Mouse (Mus musculus): Measurements from ENCODE around the gene Mdc1. TPM values are rescaled to one million over a fixed set of nuclear protein-coding genes. Genes with fewer than 3 reads are reported as not detected.
A peak's percentile ranks its signal among the peaks of the same experiment; 100 is the strongest.

Gene Mdc1
- polyA plus RNA-seq, 1 experiment from 2014 or later: 16.1 TPM

- H3K4me3 ChIP-seq (ENCODE audit: control insufficient read depth in 1 of 2, insufficient read depth in 1 of 2, low read depth in 1 of 2, low read length in 2 of 2): peak overlapping the region; percentile 22 to 68; a peak in 3 of 4 replicates
- ATAC-seq (ENCODE audit: insufficient number of reproducible peaks, insufficient read depth, low FRiP score, low read depth): no peak
- peaks cover 6 to 8% of the 10 kb centered on the region in 2 experiments for H3K4me1 ChIP-seq (ENCODE audit: control insufficient read depth in 2 of 2, insufficient read depth in 2 of 2, low read length in 2 of 2)
- peak overlapping the region in 1 of 2 experiments; percentile 86; a peak in 1 of 4 replicates for H3K27ac ChIP-seq (replicated peaks in 1 of 2; ENCODE audit: control insufficient read depth in 1 of 2, insufficient read depth in 1 of 2, low read depth in 2 of 2, low read length in 2 of 2)
- peaks cover 60% of the 10 kb centered on the region for H3K36me3 ChIP-seq (ENCODE audit: control insufficient read depth, insufficient read depth, low read length)
- no peaks in the 10 kb centered on the region for H3K9me3 ChIP-seq (ENCODE audit: control insufficient read depth, low read length)
- 42% methylated on average over 23 of the region's 23 CpGs for WGBS
- H3K4me2 ChIP-seq (ENCODE audit: low read length): peak overlapping the region; percentile 91
- no peaks in the 10 kb centered on the region for H3K27me3 ChIP-seq (ENCODE audit: control insufficient read depth, insufficient read depth, low read length)
- H3K9ac ChIP-seq (ENCODE audit: low read length): peak overlapping the region; percentile 89
Observed at GRCm38 (mm10) chr17:35897644-35898573, 56.6 kb downstream of the Mdc1 start.

- ATAC-seq (ENCODE audit: insufficient number of reproducible peaks, insufficient read depth, low FRiP score, low read depth): no peak
- WGBS: 73% methylated on average over 3 of the region's 3 CpGs
- Histone ChIP-seq H3K4me2 (ENCODE audit: low read length) (no peak overlapping the region), H3K4me3 (ENCODE audit: control insufficient read depth in 1 of 2, insufficient read depth in 1 of 2, low read depth in 1 of 2, low read length in 2 of 2) (no peak overlapping the region), H3K9me3 (ENCODE audit: control insufficient read depth, low read length) (no peaks in the 10 kb centered on the region), H3K27me3 (ENCODE audit: control insufficient read depth, insufficient read depth, low read length) (no peaks in the 10 kb centered on the region), H3K9ac (ENCODE audit: low read length) (no peak overlapping the region), H3K27ac (replicated peaks in 1 of 2; ENCODE audit: control insufficient read depth in 1 of 2, insufficient read depth in 1 of 2, low read depth in 2 of 2, low read length in 2 of 2) (no peak overlapping the region), H3K4me1 (ENCODE audit: control insufficient read depth in 2 of 2, insufficient read depth in 2 of 2, low read length in 2 of 2) (peaks cover 10 to 25% of the 10 kb centered on the region in 2 experiments), H3K36me3 (ENCODE audit: control insufficient read depth, insufficient read depth, low read length) (peaks cover 58% of the 10 kb centered on the region)
Observed at GRCm38 (mm10) chr17:35900636-35901035, 59.3 kb downstream of the Mdc1 start.

DNA sequence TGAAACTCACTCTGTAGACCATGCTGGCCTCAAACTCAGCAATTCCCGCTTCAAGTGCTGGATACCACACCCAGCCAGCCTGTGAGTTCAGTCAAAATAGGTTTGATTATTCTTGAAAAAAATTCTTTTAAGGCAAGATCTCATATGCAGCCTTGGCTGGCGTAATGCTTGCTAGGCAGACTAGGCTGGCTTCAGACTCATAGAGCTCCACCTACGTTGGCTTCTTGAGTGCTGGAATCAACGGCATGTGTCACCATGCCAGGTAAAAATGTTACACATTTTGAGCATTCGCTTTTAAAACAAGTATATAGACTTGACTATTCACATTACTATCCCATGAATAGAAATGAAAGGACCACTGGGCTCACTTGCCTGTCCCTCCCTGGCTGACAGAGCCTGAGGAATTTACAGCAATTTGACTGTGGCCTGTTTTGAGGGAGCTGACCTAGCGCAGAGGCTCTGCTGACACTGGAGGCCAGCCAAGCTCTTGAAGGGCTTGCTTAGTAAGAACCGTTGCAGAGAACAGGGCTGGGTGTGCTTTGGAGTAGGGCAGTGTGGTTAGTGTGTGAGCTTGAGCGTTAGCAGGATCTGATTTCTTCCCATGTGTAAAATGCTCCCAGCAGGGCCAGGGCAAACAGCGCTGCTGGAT lies 62.2 kb downstream of the Mdc1 start:
- ATAC-seq (ENCODE audit: insufficient number of reproducible peaks, insufficient read depth, low FRiP score, low read depth): peak; percentile 81
- no peak overlapping the region for H3K9ac ChIP-seq (ENCODE audit: low read length)

DNA sequence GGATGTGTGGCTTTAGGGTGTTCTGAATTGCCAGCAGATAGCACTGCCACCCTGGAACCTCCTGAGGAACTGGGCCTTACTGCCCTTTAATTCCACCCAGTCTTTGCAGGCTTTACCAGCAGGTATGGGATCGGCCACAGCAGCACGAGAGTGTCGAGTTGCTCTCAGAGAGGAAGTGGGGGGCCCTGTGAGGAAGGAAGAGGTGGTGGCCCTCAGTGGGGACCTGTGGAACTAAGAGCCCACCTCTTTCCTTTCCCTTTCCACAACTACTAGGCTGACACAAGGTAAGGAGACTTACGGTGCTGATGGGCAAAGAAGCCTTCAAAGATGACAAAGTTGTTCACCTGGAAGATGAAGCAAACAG lies 62.7 kb downstream of the Mdc1 start:
- no peak for ATAC-seq (ENCODE audit: insufficient number of reproducible peaks, insufficient read depth, low FRiP score, low read depth)
- H3K27ac ChIP-seq (replicated peaks in 1 of 2; ENCODE audit: control insufficient read depth in 1 of 2, insufficient read depth in 1 of 2, low read depth in 2 of 2, low read length in 2 of 2): peak overlapping the region; percentile 15 to 72
- no peak overlapping the region for H3K4me3 ChIP-seq (ENCODE audit: control insufficient read depth in 1 of 2, insufficient read depth in 1 of 2, low read depth in 1 of 2, low read length in 2 of 2)
- peaks cover 4 to 23% of the 10 kb centered on the region in 2 experiments; a peak in 3 of 4 replicates for H3K4me1 ChIP-seq (ENCODE audit: control insufficient read depth in 2 of 2, insufficient read depth in 2 of 2, low read length in 2 of 2)
- no peaks in the 10 kb centered on the region for H3K9me3 ChIP-seq (ENCODE audit: control insufficient read depth, low read length)
- peaks cover 80% of the 10 kb centered on the region for H3K36me3 ChIP-seq (ENCODE audit: control insufficient read depth, insufficient read depth, low read length)
- WGBS: 85% methylated on average over 4 of the region's 4 CpGs
- no peaks in the 10 kb centered on the region for H3K27me3 ChIP-seq (ENCODE audit: control insufficient read depth, insufficient read depth, low read length)
- peak overlapping the region; percentile 51; the same call in 1 of the 2 replicates for H3K9ac ChIP-seq (ENCODE audit: low read length)
- no peak overlapping the region for H3K4me2 ChIP-seq (ENCODE audit: low read length)

More for the DNA sequence above, 62.2 kb downstream of the Mdc1 start:
- 71% methylated on average over 9 of the region's 9 CpGs for WGBS
- peak overlapping the region; percentile 40 to 72 for H3K27ac ChIP-seq (replicated peaks in 1 of 2; ENCODE audit: control insufficient read depth in 1 of 2, insufficient read depth in 1 of 2, low read depth in 2 of 2, low read length in 2 of 2)
- H3K27me3 ChIP-seq (ENCODE audit: control insufficient read depth, insufficient read depth, low read length): no peaks in the 10 kb centered on the region
- H3K9me3 ChIP-seq (ENCODE audit: control insufficient read depth, low read length): no peaks in the 10 kb centered on the region
- H3K36me3 ChIP-seq (ENCODE audit: control insufficient read depth, insufficient read depth, low read length): peaks cover 80% of the 10 kb centered on the region
- H3K4me3 ChIP-seq (ENCODE audit: control insufficient read depth in 1 of 2, insufficient read depth in 1 of 2, low read depth in 1 of 2, low read length in 2 of 2): no peak overlapping the region
- H3K4me1 ChIP-seq (ENCODE audit: control insufficient read depth in 2 of 2, insufficient read depth in 2 of 2, low read length in 2 of 2): peaks cover 4 to 18% of the 10 kb centered on the region in 2 experiments; a peak in 3 of 4 replicates
- H3K4me2 ChIP-seq (ENCODE audit: low read length): no peak overlapping the region

DNA sequence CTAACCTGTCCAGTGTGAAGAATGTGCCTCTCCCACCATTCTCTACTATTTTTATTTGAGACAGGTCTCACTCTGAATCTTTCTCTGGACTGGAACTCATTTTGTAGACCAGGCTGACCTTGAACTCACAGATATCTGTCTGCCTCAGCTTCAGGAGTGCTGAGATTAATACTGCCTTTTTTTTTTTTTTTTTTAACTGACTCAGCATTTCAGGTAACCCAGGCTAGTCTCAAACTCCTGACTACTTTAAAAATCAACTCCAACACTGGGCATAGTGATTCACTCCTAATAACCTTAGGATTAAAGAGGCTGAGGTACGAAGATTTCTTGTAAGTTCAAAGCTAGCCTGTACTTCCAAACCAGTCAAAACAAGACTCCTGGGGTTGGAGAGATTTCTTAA lies 64.3 kb downstream of the Mdc1 start:
- peaks cover 66% of the 10 kb centered on the region for H3K36me3 ChIP-seq (ENCODE audit: control insufficient read depth, insufficient read depth, low read length)
- WGBS: 97% methylated on average over 1 of the region's 1 CpGs
- H3K4me2 ChIP-seq (ENCODE audit: low read length): no peak overlapping the region

DNA sequence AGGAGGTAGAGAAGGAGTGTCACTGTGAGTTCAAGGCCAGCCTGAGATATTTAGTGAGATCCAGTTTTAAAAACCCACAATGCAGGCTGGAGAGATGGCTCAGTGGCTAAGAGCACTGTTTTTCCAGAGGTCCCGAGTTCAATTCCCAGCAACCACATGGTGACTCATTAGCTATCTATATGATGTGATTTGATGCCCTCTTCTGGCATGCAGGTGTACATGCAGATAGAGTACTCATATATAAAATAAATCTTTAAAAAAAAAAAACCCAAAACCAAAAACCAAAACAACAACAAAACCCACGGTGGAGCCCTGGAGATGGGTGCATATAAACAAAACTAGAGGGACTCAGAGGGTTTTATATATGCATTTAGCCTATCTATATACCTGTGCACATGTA lies 66.3 kb downstream of the Mdc1 start:
- ATAC-seq (ENCODE audit: insufficient number of reproducible peaks, insufficient read depth, low FRiP score, low read depth): no peak
- Histone ChIP-seq H3K4me1 (ENCODE audit: control insufficient read depth in 2 of 2, insufficient read depth in 2 of 2, low read length in 2 of 2) (peaks cover 11 to 32% of the 10 kb centered on the region in 2 experiments), H3K9ac (ENCODE audit: low read length) (no peak overlapping the region), H3K27me3 (ENCODE audit: control insufficient read depth, insufficient read depth, low read length) (no peaks in the 10 kb centered on the region), H3K4me2 (ENCODE audit: low read length) (no peak overlapping the region), H3K36me3 (ENCODE audit: control insufficient read depth, insufficient read depth, low read length) (peaks cover 69% of the 10 kb centered on the region), H3K27ac (replicated peaks in 1 of 2; ENCODE audit: control insufficient read depth in 1 of 2, insufficient read depth in 1 of 2, low read depth in 2 of 2, low read length in 2 of 2) (no peak overlapping the region), H3K4me3 (ENCODE audit: control insufficient read depth in 1 of 2, insufficient read depth in 1 of 2, low read depth in 1 of 2, low read length in 2 of 2) (no peak overlapping the region), H3K9me3 (ENCODE audit: control insufficient read depth, low read length) (no peaks in the 10 kb centered on the region)
- 85% methylated on average over 2 of the region's 2 CpGs for WGBS

More for the DNA sequence above, 64.3 kb downstream of the Mdc1 start:
- H3K4me1 ChIP-seq (ENCODE audit: control insufficient read depth in 2 of 2, insufficient read depth in 2 of 2, low read length in 2 of 2): peaks cover 11 to 32% of the 10 kb centered on the region in 2 experiments
- H3K4me3 ChIP-seq (ENCODE audit: control insufficient read depth in 1 of 2, insufficient read depth in 1 of 2, low read depth in 1 of 2, low read length in 2 of 2): no peak overlapping the region
- ATAC-seq (ENCODE audit: insufficient number of reproducible peaks, insufficient read depth, low FRiP score, low read depth): no peak
- H3K27ac ChIP-seq (replicated peaks in 1 of 2; ENCODE audit: control insufficient read depth in 1 of 2, insufficient read depth in 1 of 2, low read depth in 2 of 2, low read length in 2 of 2): no peak overlapping the region
- no peaks in the 10 kb centered on the region for H3K27me3 ChIP-seq (ENCODE audit: control insufficient read depth, insufficient read depth, low read length)
- H3K9ac ChIP-seq (ENCODE audit: low read length): no peak overlapping the region
- no peaks in the 10 kb centered on the region for H3K9me3 ChIP-seq (ENCODE audit: control insufficient read depth, low read length)
